Mouse (Mus musculus) myocyte (in vitro differentiated cells): ENCODE measurements at regions not wholly inside any gene's neighbourhood (a gene's known extent, or its start where the extent isn't known, plus 50 kb on each side); places are given as distances from the start of the nearest gene placed in this dataset.

Source experiments
- CEBPB ChIP-seq: IDR thresholded peaks from 2 replicates; pipeline ENCODE4 v1.6.1; 2011; ENCODE audit warnings: mild to moderate bottlenecking, moderate library complexity; ENCODE audit not compliant: poor library complexity, insufficient read depth, severe bottlenecking
- E2F4 ChIP-seq: IDR thresholded peaks from one replicate; pipeline ENCODE4 v1.6.1; 2011; ENCODE audit warnings: mild to moderate bottlenecking, control low read depth, moderate library complexity; ENCODE audit not compliant: insufficient read depth
- MAX ChIP-seq: IDR thresholded peaks from one replicate; pipeline ENCODE4 v1.6.1; 2011; ENCODE audit warnings: low read depth, mild to moderate bottlenecking, control low read depth
- POLR2A ChIP-seq: IDR thresholded peaks from one replicate; pipeline ENCODE4 v1.6.1; 2011; ENCODE audit warnings: low read depth, mild to moderate bottlenecking, control low read depth, moderate library complexity; ENCODE audit not compliant: insufficient read length
- POLR2AphosphoS2 ChIP-seq: IDR thresholded peaks from one replicate; pipeline ENCODE4 v1.6.1; 2011; ENCODE audit warnings: low read depth, control low read depth; ENCODE audit not compliant: insufficient read length
- TCF12 ChIP-seq: IDR thresholded peaks from one replicate; pipeline ENCODE4 v1.6.1; 2011; ENCODE audit warnings: mild to moderate bottlenecking, control low read depth; ENCODE audit not compliant: poor library complexity, insufficient read depth, severe bottlenecking
- TCF3 ChIP-seq: IDR thresholded peaks from one replicate; pipeline ENCODE4 v1.6.1; 2011; ENCODE audit warnings: low read depth, control low read depth; ENCODE audit not compliant: insufficient read length
- USF1 ChIP-seq: IDR thresholded peaks from one replicate; pipeline ENCODE4 v1.6.1; 2011; ENCODE audit warnings: low read depth, mild to moderate bottlenecking, control low read depth, moderate library complexity

- TF ChIP-seq E2F4: no peak
- no peak for TF ChIP-seq POLR2AphosphoS2
- TF ChIP-seq TCF3: no peak
- TF ChIP-seq POLR2A: no peak
- no peak for TF ChIP-seq USF1
- TF ChIP-seq MAX: no peak
- no peak for TF ChIP-seq CEBPB
- no peak for TF ChIP-seq TCF12
These were observed 282.8 kb upstream of the Gm10801 start for GRCm38 (mm10) chr2:98379211-98379610.
